Mouse (Mus musculus) embryo, embryonic 9.5 days (tissue): ENCODE data around the gene Lrr1.
A peak's percentile ranks its signal among the peaks of the same experiment; 100 is the strongest.

Experiments used
- DNase-seq: peaks from one replicate; pipeline ENCODE4 v3.0.0-alpha.2; 2017; ENCODE audit errors: extremely low spot score

The Lrr1 gene

GRCm38 (mm10) chr12:69197378-69198163 lies 29.0 kb downstream of the Lrr1 start:
- DNase-seq: peak; percentile 78

GRCm38 (mm10) chr12:69198164-69198535 lies 29.5 kb downstream of the Lrr1 start, which contains the start of gene Dnaaf2:
Dnaaf2 (minus strand) TSS chr12:69198429.
- DNase-seq: peak; percentile 82

GRCm38 (mm10) chr12:69198985-69199384 lies 30.4 kb downstream of the Lrr1 start:
- no peak for DNase-seq

- DNase-seq: no peak
These were observed 35.6 kb downstream of the Lrr1 start, which contains the start of gene Gm49384 for GRCm38 (mm10) chr12:69204052-69204833. Gm49384 (minus strand) TSS chr12:69204267.

DNA sequence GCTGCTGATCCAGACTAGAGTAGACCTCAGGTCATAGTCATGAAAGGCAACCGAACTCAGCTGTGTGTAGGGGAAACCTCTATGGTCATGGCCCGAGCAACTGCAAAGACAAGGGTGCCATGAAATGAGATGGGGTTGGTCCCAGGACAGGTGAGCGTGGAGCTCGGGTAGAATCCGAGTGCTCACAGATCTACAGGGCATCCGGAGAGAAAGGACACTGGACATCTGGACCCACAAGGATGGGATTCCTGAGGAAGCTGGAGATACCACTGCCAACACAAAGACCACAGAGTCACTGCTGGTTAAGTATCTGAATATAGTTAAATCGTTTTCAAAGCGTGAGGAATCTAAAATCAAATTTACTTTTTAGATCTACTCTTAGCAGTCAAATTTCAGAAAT lies 38.8 kb downstream of the Lrr1 start:
- DNase-seq: no peak

DNA sequence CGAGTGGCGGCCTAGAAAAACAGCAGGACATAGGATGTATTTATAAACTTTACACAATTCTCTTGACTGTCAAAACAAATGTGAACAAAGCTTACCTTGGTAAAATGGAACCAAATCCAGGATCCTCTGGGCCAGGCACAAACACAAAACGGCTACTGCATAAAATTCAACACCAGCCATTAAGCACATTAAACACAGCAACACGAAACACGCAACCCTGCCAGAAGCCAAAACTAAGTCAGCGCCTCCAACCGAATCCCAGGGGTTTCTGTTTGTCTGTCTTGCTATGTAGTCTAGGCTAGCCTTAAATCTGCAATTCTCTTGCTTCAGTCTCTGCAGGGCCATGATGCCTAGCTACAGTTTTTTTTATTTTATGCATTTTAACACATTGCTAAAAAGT lies 39.3 kb downstream of the Lrr1 start:
- DNase-seq: no peak

GRCm38 (mm10) chr12:69208520-69208919 lies 39.9 kb downstream of the Lrr1 start:
- no peak for DNase-seq

DNA sequence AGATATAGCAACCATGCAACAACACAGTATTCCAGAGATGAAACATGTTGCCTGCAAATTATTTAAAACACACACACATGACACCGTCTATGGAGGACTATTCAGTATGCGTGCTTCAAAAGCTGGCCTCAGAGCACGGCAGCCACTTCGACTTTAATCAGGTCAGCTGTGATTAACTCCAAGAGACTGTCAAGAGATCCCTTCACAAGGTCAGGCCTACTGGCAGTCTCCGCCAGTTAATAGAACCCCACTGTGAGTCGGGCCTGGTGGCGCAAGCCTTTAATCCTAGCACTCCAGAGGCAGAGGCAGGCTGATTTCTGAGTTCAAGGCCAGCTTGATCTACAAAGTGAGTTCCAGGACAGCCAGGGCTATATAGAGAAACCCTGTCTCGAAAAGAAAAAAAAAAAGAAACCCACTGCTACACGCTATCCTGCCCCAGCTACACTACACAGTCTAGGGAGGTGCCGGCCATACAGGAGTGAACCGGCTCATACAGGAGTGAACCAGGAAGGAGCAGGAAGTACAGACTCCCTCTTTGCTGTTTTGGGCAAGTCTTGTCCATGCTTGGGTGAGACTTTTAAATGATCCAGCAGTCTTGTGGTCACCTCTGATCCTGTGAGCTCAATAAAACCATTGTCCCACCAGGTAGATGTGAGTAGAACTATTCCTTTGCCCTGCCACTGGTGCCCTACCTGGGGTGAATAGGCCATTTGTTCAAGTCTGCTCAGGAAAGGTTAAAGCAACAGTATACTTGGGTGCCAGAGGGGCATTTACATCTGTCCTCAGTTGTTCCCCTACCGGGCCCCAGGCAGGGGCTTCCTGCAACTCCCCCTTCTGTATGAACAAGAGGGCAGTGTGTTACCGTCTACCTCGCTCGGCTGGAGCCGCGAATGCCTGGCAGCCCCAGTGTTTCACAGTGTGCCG lies 41.7 kb downstream of the Lrr1 start:
- no peak for DNase-seq

DNA sequence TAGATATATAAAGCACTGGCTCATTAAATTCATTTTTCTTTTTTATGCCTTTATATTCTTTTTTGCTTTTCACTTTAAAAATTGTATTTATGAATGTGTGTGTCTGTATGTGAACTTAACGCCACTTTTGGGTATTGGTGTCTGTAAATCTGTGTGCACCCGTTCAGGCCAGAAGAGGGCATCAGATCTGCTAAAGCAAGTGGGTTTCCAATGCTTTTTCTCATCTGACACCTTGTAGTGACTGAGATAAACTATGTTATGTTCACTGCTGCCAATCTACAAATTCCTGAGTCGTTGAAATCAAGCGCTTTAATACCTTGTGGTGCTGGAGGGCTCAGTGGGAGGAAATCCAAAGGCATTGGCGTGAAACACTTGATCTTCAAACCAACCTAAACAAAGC lies 42.4 kb downstream of the Lrr1 start:
- DNase-seq: no peak

GRCm38 (mm10) chr12:69213186-69213777 lies 44.7 kb downstream of the Lrr1 start:
- no peak for DNase-seq

GRCm38 (mm10) chr12:69214393-69214792 lies 45.8 kb downstream of the Lrr1 start:
- DNase-seq: no peak

DNA sequence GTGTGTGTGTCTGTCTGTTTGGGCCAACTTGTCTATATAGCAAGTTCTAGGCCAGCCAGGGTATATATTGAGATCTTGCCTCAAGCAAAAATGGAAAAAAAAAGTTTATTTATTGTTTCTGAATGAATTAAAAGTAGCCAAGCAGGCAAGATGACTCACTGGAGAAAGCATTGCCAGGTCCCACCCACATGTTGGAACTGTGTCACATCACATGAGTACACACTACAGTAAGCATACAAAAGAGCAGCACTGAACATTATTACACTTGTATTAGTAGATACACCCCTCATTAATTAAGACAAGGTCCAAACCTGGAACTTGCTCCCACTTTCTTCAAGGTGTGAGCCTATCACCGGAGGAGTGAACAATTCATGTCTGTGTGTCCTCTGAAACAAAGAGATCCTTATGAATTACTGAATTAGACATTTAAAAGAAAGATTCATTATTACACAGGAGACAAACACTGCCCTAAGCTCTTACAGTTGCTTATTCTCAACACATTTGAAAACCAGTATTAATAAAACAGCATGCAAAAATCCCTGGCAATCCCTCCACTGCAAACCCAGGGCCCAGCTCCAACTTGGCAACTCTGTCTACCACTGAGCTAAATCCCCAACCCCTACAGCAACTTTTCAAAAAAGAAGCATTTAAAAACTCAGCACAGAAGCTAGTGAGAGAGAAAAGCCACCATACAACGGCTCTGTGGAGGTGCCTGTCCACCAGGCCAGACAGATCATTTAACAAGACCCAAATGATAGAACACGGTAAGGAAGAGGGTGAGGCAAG lies 46.6 kb downstream of the Lrr1 start:
- no peak for DNase-seq

- DNase-seq: no peak
These were observed 48.0 kb downstream of the Lrr1 start for GRCm38 (mm10) chr12:69216587-69216986.

- no peak for DNase-seq
These were observed 52.1 kb downstream of the Lrr1 start for GRCm38 (mm10) chr12:69220613-69221277.

DNA sequence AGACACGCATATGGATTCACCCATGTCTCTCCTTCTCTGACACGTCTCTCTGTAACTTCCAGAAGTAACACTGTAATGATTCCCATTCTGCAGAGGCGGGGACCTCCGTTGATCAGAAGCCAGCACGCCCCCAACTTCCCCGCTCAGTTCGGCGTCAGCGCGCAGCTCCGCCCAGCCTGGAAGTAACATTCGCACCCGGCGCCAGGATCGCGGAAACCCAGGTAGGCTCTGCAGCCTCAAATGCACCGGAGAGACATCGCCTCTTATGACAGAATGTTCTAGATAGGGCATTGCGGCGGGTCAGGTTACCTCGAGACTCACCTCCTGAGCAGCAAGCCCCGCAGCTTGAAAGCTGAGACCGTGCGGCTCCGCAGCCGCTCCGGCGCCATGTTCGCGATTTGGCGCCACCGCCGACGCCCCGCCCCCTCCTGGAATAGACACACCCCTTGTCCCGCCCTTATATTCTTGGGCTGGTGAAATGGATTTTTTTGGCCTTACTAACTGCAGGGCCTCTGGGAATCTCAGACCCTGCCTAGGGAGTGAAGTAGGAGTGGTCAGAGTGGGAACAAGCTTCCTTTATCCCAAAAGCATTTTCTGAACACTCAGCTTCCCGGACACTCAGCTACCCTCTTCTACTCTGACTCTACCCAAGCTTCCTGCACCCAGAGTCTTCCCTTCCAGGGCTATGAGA lies 59.3 kb downstream of the Lrr1 start, which contains the start of gene Pole2:
TSS of gene Pole2 (minus strand) at position 420 of the 691 bp plus-strand sequence.
- DNase-seq: peak; percentile 91
